Mouse (Mus musculus) liver, postnatal 0 days (tissue): Measurements from ENCODE around the gene Yif1b. TPM values are rescaled to one million over a fixed set of nuclear protein-coding genes. Genes with fewer than 3 reads are reported as not detected.

Source experiments
- ATAC-seq: fragments of 200-750 bp; cut with Nextera tagmentation; 2 replicates; pipeline ENCODE4 v1.8.0; 2017; ENCODE audit warnings: mild to moderate bottlenecking, moderate library complexity
- DNase-seq: peaks from one replicate; pipeline ENCODE4 v3.0.0-alpha.2; 2016
- H3K27ac ChIP-seq: fragments of 300-500 bp; sonication (generic); 2 replicates; pipeline ENCODE4 v1.5.1; 2014; ENCODE audit warnings: antibody characterized with exemption, moderate library complexity, mild to moderate bottlenecking, low read depth
- H3K27me3 ChIP-seq: fragments of 300-500 bp; sonication (generic); 2 replicates; pipeline ENCODE4 v1.6.1; 2014; ENCODE audit warnings: low read length, control low read depth, mixed read lengths; ENCODE audit not compliant: insufficient read depth
- H3K36me3 ChIP-seq: fragments of 300-500 bp; sonication (generic); replicated peaks from 2 replicates; pipeline ENCODE4 v1.6.1; 2014; ENCODE audit warnings: mild to moderate bottlenecking, control low read depth, low read length, moderate library complexity, mixed read lengths; ENCODE audit not compliant: insufficient read depth
- H3K4me1 ChIP-seq: fragments of 300-500 bp; sonication (generic); 2 replicates; pipeline ENCODE4 v1.6.1; 2014; ENCODE audit warnings: antibody characterized with exemption, mild to moderate bottlenecking, control low read depth; ENCODE audit not compliant: insufficient read depth
- H3K4me2 ChIP-seq: fragments of 300-500 bp; sonication (generic); 2 replicates; pipeline ENCODE4 v1.6.1; 2014; ENCODE audit warnings: low read depth, mild to moderate bottlenecking, low read length, moderate library complexity, mixed read lengths
- H3K4me3 ChIP-seq: fragments of 300-500 bp; sonication (generic); 2 replicates; pipeline ENCODE4 v1.5.1; 2014; ENCODE audit warnings: low read depth, low read length
- H3K9ac ChIP-seq: fragments of 300-500 bp; sonication (generic); replicated peaks from 2 replicates; pipeline ENCODE4 v1.6.1; 2014; ENCODE audit warnings: mild to moderate bottlenecking, moderate library complexity
- H3K9me3 ChIP-seq: fragments of 300-500 bp; sonication (generic); 2 replicates; pipeline ENCODE4 v1.6.1; 2016; ENCODE audit warnings: mild to moderate bottlenecking, control low read depth, low read length, mixed read lengths
- CTCF ChIP-seq: sonication (generic); IDR thresholded peaks from 2 replicates; pipeline ENCODE4 v1.5.1; 2016; ENCODE audit warnings: antibody characterized with exemption, low read depth
- EP300 ChIP-seq: IDR thresholded peaks from 2 replicates; pipeline ENCODE4 v1.6.1; 2016; ENCODE audit warnings: antibody characterized with exemption, low read depth, mild to moderate bottlenecking
- WGBS: fragments of 180-500 bp; shearing (Covaris S2); extraction: QIAGEN DNeasy Blood & Tissue Kit; methylation state at CpG from one replicate; pipeline ENCODE4 v1.1.7; 2014; ENCODE audit not compliant: insufficient replicate concordance; 5-methylcytosine and 5-hydroxymethylcytosine counted together
- polyA plus RNA-seq: library from polyadenylated mRNA; unstranded; fragments of >200 nt; fragmentation: Nextera tagmentation; extraction: Ambion mirVana; gene quantifications from 2 replicates; pipeline ENCODE4 v1.2.1, GENCODE M21; 2015

Gene Yif1b
- polyA plus RNA-seq, 1 experiment from 2014 or later = 46.8 TPM

- Histone ChIP-seq H3K4me3 (no peak overlapping the region), H3K9me3 (no peaks in the 10 kb centered on the region), H3K36me3 (peaks cover 3% of the 10 kb centered on the region; the same call in 1 of the 2 replicates), H3K27me3 (no peaks in the 10 kb centered on the region), H3K4me1 (peaks cover 12% of the 10 kb centered on the region), H3K27ac (no peak overlapping the region), H3K4me2 (no peak overlapping the region), H3K9ac (no peak overlapping the region)
- 72% methylated on average over 7 of the region's 7 CpGs for whole genome bisulfite sequencing
- ATAC-seq = no peak
- peak; percentile 51 for DNase-seq
- TF ChIP-seq CTCF (peak; percentile 73), EP300 (no peak)
These were observed 6.7 kb downstream of the Yif1b start for GRCm38 (mm10) chr7:29244732-29245416.

- Histone ChIP-seq H3K9me3 (no peaks in the 10 kb centered on the region), H3K27me3 (no peaks in the 10 kb centered on the region), H3K9ac (no peak overlapping the region), H3K36me3 (peaks cover 3% of the 10 kb centered on the region; the same call in 1 of the 2 replicates), H3K4me3 (no peak overlapping the region), H3K4me2 (no peak overlapping the region), H3K27ac (no peak overlapping the region), H3K4me1 (peaks cover 11% of the 10 kb centered on the region)
- WGBS = 84% methylated on average over 5 of the region's 5 CpGs
- ATAC-seq (no peak), DNase-seq (no peak)
- TF ChIP-seq EP300 = no peak
- no peak for TF ChIP-seq CTCF
These were observed 7.9 kb downstream of the Yif1b start for GRCm38 (mm10) chr7:29246015-29246414.

GRCm38 (mm10) chr7:29246619-29247313, 8.6 kb downstream of the Yif1b start:
- Histone ChIP-seq H3K27me3 (no peaks in the 10 kb centered on the region), H3K27ac (no peak overlapping the region), H3K4me2 (peak overlapping the region; percentile 81; the same call in 1 of the 2 replicates), H3K4me3 (no peak overlapping the region), H3K4me1 (peaks cover 11% of the 10 kb centered on the region), H3K36me3 (peaks cover 3% of the 10 kb centered on the region; the same call in 1 of the 2 replicates), H3K9me3 (no peaks in the 10 kb centered on the region), H3K9ac (no peak overlapping the region)
- no peak for ATAC-seq
- no peak for TF ChIP-seq EP300
- no peak for TF ChIP-seq CTCF
- 81% methylated on average over 21 of the region's 21 CpGs for WGBS
- DNase-seq = no peak

GRCm38 (mm10) chr7:29247314-29247700, 9.2 kb downstream of the Yif1b start:
- TF ChIP-seq EP300 (no peak), CTCF (peak; percentile 96)
- peaks cover 9% of the 10 kb centered on the region for H3K4me1 ChIP-seq
- H3K9ac ChIP-seq = 0 out of 2 replicates have a peak overlapping the region, but pooled peaks have one; percentile 17
- peak overlapping the region; percentile 81 for H3K4me2 ChIP-seq
- H3K27me3 ChIP-seq = no peaks in the 10 kb centered on the region
- H3K4me3 ChIP-seq = peak overlapping the region; percentile 39
- 31% methylated on average over 16 of the region's 16 CpGs for WGBS
- ATAC-seq (peak; percentile 26; the same call in 1 of the 2 replicates), DNase-seq (peak; percentile 87)
- no peak overlapping the region for H3K27ac ChIP-seq
- no peaks in the 10 kb centered on the region for H3K9me3 ChIP-seq
- H3K36me3 ChIP-seq = peaks cover 3% of the 10 kb centered on the region; the same call in 1 of the 2 replicates

- no peaks in the 10 kb centered on the region for H3K9me3 ChIP-seq
- peaks cover 9% of the 10 kb centered on the region for H3K4me1 ChIP-seq
- H3K27ac ChIP-seq = no peak overlapping the region
- no peaks in the 10 kb centered on the region for H3K27me3 ChIP-seq
- H3K36me3 ChIP-seq = peaks cover 3% of the 10 kb centered on the region; the same call in 1 of the 2 replicates
- peak overlapping the region; percentile 17; the same call in 1 of the 2 replicates for H3K9ac ChIP-seq
- no peak for ATAC-seq
- 26% methylated on average over 19 of the region's 19 CpGs for WGBS
- peak overlapping the region; percentile 81 for H3K4me2 ChIP-seq
- TF ChIP-seq EP300 (no peak), CTCF (no peak)
- DNase-seq = peak; percentile 37
- H3K4me3 ChIP-seq = peak overlapping the region; percentile 39
These were observed 9.6 kb downstream of the Yif1b start for GRCm38 (mm10) chr7:29247706-29248105.

- H3K4me1 ChIP-seq = peaks cover 9% of the 10 kb centered on the region
- H3K36me3 ChIP-seq = peaks cover 3% of the 10 kb centered on the region; the same call in 1 of the 2 replicates
- H3K27me3 ChIP-seq = no peaks in the 10 kb centered on the region
- peak; percentile 22 for TF ChIP-seq CTCF
- TF ChIP-seq EP300 = no peak
- peak; percentile 37; the same call in 1 of the 2 replicates for ATAC-seq
- no peak within 1 kb of the TSS for H3K27ac ChIP-seq
- H3K9me3 ChIP-seq = no peaks in the 10 kb centered on the region
- peak within 1 kb of the TSS; percentile 17; the same call in 1 of the 2 replicates for H3K9ac ChIP-seq
- 30% methylated on average over 20 of the region's 20 CpGs for WGBS
- peak within 1 kb of the TSS; percentile 81 for H3K4me2 ChIP-seq
- H3K4me3 ChIP-seq = peak within 1 kb of the TSS; percentile 39
- DNase-seq = peak; percentile 37
These were observed 10.2 kb downstream of the Yif1b start, which contains the start of gene 2200002D01Rik for GRCm38 (mm10) chr7:29248261-29248841. TSS of gene 2200002D01Rik (minus strand) at chr7:29248466.
